Mouse (Mus musculus): ENCODE measurements at regions not wholly inside any gene's neighbourhood (a gene's known extent, or its start where the extent isn't known, plus 50 kb on each side); places are given as distances from the start of the nearest gene placed in this dataset.
"Not testable (repeated sequence)": the region's sequence is repeated elsewhere in the genome, so short reads cannot be mapped to it uniquely, and the experiment has no call there.

GRCm38 (mm10) chr3:155942896-155943295, 618.7 kb upstream of the Negr1 start:
- Histone ChIP-seq H3K9me3 (replicated peaks) (no peaks in the 10 kb centered on the region), H3K27me3 (ENCODE audit: insufficient read depth, low read length) (no peaks in the 10 kb centered on the region), H3K4me3 (ENCODE audit: low read depth, low read length) (no peak overlapping the region), H3K36me3 (replicated peaks) (no peaks in the 10 kb centered on the region), H3K4me1 (ENCODE audit: insufficient read depth, low read depth, low read length) (no peaks in the 10 kb centered on the region)
- no peak for ATAC-seq (ENCODE audit: extremely low read depth, insufficient number of reproducible peaks, low FRiP score, poor library complexity, severe bottlenecking)
- DNase-seq (ENCODE audit: low spot score) = no peak
- TF ChIP-seq CTCF (IDR thresholded peaks at IDR 0.05; ENCODE audit: low read depth, low read length) = no peak
- TF ChIP-seq GATA1 (IDR thresholded peaks at IDR 0.05; ENCODE audit: borderline replicate concordance, low read length) = no peak
- TF ChIP-seq GATA2 (IDR thresholded peaks at IDR 0.05; ENCODE audit: borderline replicate concordance, low read depth, low read length) = no peak
- no peak for TF ChIP-seq POLR2AphosphoS5 (IDR thresholded peaks at IDR 0.05; ENCODE audit: insufficient replicate concordance, low read depth, low read length)
- no peak for TF ChIP-seq TAL1 (conservative IDR thresholded peaks at IDR 0.05; ENCODE audit: low read depth, low read length)

GRCm38 (mm10) chr3:155944042-155944735, 617.4 kb upstream of the Negr1 start:
- ATAC-seq (ENCODE audit: extremely low read depth, insufficient number of reproducible peaks, low FRiP score, poor library complexity, severe bottlenecking) (no peak), DNase-seq (ENCODE audit: low spot score) (no peak)
- H3K4me1 ChIP-seq (ENCODE audit: insufficient read depth, low read depth, low read length) = no peaks in the 10 kb centered on the region
- no peaks in the 10 kb centered on the region for H3K36me3 ChIP-seq (replicated peaks)
- H3K27me3 ChIP-seq (ENCODE audit: insufficient read depth, low read length) = no peaks in the 10 kb centered on the region
- TF ChIP-seq GATA1 (IDR thresholded peaks at IDR 0.05; ENCODE audit: borderline replicate concordance, low read length) = no peak
- TF ChIP-seq TAL1 (conservative IDR thresholded peaks at IDR 0.05; ENCODE audit: low read depth, low read length) = no peak
- no peak for TF ChIP-seq CTCF (IDR thresholded peaks at IDR 0.05; ENCODE audit: low read depth, low read length)
- no peak for TF ChIP-seq POLR2AphosphoS5 (IDR thresholded peaks at IDR 0.05; ENCODE audit: insufficient replicate concordance, low read depth, low read length)
- TF ChIP-seq GATA2 (IDR thresholded peaks at IDR 0.05; ENCODE audit: borderline replicate concordance, low read depth, low read length) = no peak
- no peaks in the 10 kb centered on the region for H3K9me3 ChIP-seq (replicated peaks)
- H3K4me3 ChIP-seq (ENCODE audit: low read depth, low read length) = no peak overlapping the region

GRCm38 (mm10) chr3:155945188-155945587, 616.4 kb upstream of the Negr1 start:
- no peaks in the 10 kb centered on the region for H3K4me1 ChIP-seq (ENCODE audit: insufficient read depth, low read depth, low read length)
- no peaks in the 10 kb centered on the region for H3K9me3 ChIP-seq (replicated peaks)
- DNase-seq (ENCODE audit: low spot score) (no peak), ATAC-seq (ENCODE audit: extremely low read depth, insufficient number of reproducible peaks, low FRiP score, poor library complexity, severe bottlenecking) (no peak)
- no peak overlapping the region for H3K4me3 ChIP-seq (ENCODE audit: low read depth, low read length)
- TF ChIP-seq GATA1 (IDR thresholded peaks at IDR 0.05; ENCODE audit: borderline replicate concordance, low read length) (no peak), POLR2AphosphoS5 (IDR thresholded peaks at IDR 0.05; ENCODE audit: insufficient replicate concordance, low read depth, low read length) (no peak), TAL1 (conservative IDR thresholded peaks at IDR 0.05; ENCODE audit: low read depth, low read length) (no peak), GATA2 (IDR thresholded peaks at IDR 0.05; ENCODE audit: borderline replicate concordance, low read depth, low read length) (no peak), CTCF (IDR thresholded peaks at IDR 0.05; ENCODE audit: low read depth, low read length) (no peak)
- no peaks in the 10 kb centered on the region for H3K27me3 ChIP-seq (ENCODE audit: insufficient read depth, low read length)
- H3K36me3 ChIP-seq (replicated peaks) = no peaks in the 10 kb centered on the region

- not testable (repeated sequence) for H3K9me3 ChIP-seq (replicated peaks); ATAC-seq (ENCODE audit: extremely low read depth, insufficient number of reproducible peaks, low FRiP score, poor library complexity, severe bottlenecking); H3K36me3 ChIP-seq (replicated peaks); H3K4me1 ChIP-seq (ENCODE audit: insufficient read depth, low read depth, low read length); DNase-seq (ENCODE audit: low spot score); H3K27me3 ChIP-seq (ENCODE audit: insufficient read depth, low read length); H3K4me3 ChIP-seq (ENCODE audit: low read depth, low read length)
These were observed 599.1 kb upstream of the Negr1 start for GRCm38 (mm10) chr3:155962496-155962895.

GRCm38 (mm10) chr3:155979636-155980035, 582.0 kb upstream of the Negr1 start:
- no peak for ATAC-seq (ENCODE audit: extremely low read depth, insufficient number of reproducible peaks, low FRiP score, poor library complexity, severe bottlenecking)
- DNase-seq (ENCODE audit: low spot score) = no peak
- TF ChIP-seq TAL1 (conservative IDR thresholded peaks at IDR 0.05; ENCODE audit: low read depth, low read length) = no peak
- no peak for TF ChIP-seq GATA2 (IDR thresholded peaks at IDR 0.05; ENCODE audit: borderline replicate concordance, low read depth, low read length)

GRCm38 (mm10) chr3:155994044-155994443, 567.5 kb upstream of the Negr1 start:
- Histone ChIP-seq H3K4me1 (ENCODE audit: insufficient read depth, low read depth, low read length) (no peaks in the 10 kb centered on the region), H3K4me3 (ENCODE audit: low read depth, low read length) (no peak overlapping the region), H3K9me3 (replicated peaks) (0 out of 2 replicates have a peak, but pooled peaks cover 3% of the 10 kb centered on the region), H3K27me3 (ENCODE audit: insufficient read depth, low read length) (no peaks in the 10 kb centered on the region), H3K36me3 (replicated peaks) (no peaks in the 10 kb centered on the region)
- TF ChIP-seq GATA1 (IDR thresholded peaks at IDR 0.05; ENCODE audit: borderline replicate concordance, low read length) (no peak), TAL1 (conservative IDR thresholded peaks at IDR 0.05; ENCODE audit: low read depth, low read length) (no peak), POLR2AphosphoS5 (IDR thresholded peaks at IDR 0.05; ENCODE audit: insufficient replicate concordance, low read depth, low read length) (no peak), GATA2 (IDR thresholded peaks at IDR 0.05; ENCODE audit: borderline replicate concordance, low read depth, low read length) (no peak)
- DNase-seq (ENCODE audit: low spot score) (no peak), ATAC-seq (ENCODE audit: extremely low read depth, insufficient number of reproducible peaks, low FRiP score, poor library complexity, severe bottlenecking) (no peak)

More at GRCm38 (mm10) chr3:155979636-155980035, 582.0 kb upstream of the Negr1 start:
- no peaks in the 10 kb centered on the region for H3K36me3 ChIP-seq (replicated peaks)
- H3K27me3 ChIP-seq (ENCODE audit: insufficient read depth, low read length) = no peaks in the 10 kb centered on the region
- no peak overlapping the region for H3K4me3 ChIP-seq (ENCODE audit: low read depth, low read length)
- H3K9me3 ChIP-seq (replicated peaks) = 0 out of 2 replicates have a peak, but pooled peaks cover 2% of the 10 kb centered on the region
- H3K4me1 ChIP-seq (ENCODE audit: insufficient read depth, low read depth, low read length) = no peaks in the 10 kb centered on the region
